Mouse (Mus musculus) lung, adult 18-20 months (tissue): ENCODE data around the gene Rfxank.

ENCODE experiments used
- DNase-seq, 2 experiments: peaks; one replicate each; pipeline ENCODE4 v3.0.0; 2022; ENCODE audit warnings: mixed read lengths in 2 of 2

The Rfxank gene

DNA sequence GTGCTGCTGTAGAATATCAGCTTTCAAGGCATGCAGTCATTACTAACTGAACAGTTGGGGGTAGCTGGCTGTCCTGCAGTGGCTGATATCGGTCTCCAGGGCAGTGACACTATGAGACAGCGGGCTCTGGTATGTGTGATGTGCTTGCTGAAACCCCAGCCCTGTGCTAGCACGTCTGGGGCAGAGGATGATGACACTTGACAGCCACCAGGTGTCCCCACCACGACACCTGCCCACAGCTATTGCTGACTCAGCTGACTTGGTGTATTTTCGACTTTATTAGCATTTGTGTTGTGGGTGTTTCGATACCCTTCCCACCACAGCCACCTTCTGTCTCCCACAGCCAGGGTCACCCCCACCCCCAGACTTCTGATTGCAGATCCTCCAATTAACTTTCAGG, 34.4 kb downstream of the Rfxank start:
- DNase-seq: peak in 1 of 2 experiments; percentile 23

DNA sequence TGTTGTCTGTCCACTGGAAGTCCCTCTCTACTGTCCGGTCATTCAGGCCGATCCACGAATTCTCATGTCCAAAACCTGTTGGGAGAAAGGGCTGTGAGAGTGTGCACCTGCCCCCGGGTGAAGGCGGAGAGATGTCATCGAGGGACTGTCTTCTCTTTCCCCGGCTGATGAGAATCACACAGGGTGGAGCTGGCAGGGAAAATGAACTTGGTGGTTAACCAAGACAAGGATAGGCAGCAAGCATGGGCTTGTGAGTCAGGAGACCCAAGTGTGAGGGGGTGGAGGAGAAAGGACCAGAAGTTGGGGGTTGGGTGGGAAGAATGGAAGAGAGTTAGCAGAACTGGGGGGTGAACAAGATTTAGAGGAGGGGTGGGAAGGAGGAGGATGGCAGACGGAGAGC, 38.7 kb downstream of the Rfxank start:
- DNase-seq: no peak

DNA sequence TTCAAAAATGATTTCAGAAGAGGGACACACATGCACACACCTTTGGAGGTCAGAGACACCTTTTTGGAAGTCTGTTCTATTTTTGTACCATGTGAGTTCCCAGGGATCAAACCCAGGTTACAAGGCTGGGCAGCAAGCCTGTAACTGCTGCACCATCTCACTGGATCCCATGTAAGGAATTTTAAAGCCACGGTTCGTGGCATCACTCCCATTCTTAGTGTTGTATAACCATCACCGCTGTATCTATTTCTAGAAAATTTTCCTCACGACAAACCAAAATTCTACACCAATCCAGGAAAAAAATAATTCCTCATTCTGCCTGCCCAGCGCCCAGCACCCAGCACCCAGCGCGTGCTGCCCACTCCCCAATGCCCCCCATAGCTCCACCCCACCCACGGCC, 39.7 kb downstream of the Rfxank start:
- DNase-seq: no peak

DNA sequence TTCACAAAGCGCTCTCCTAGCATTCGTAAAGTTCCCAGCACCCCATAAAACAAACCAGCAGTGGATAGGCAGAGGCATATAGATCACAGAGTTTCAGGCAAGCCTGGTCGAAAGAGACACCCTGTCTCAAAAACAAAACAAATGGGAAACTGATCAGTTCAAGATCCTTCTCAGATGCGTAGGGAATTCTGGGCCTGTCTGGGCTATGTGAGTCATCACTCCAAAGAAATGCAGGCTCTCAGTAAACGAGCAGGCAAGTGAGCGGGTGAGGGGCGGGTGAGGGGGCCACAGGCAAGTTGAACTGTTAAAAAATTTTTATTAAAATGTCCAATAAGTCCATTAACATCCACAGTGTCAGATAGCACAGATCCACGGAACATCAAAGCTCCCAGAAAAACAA, 46.2 kb downstream of the Rfxank start:
- DNase-seq: no peak

- DNase-seq: no peak
These were observed 49.5 kb downstream of the Rfxank start for GRCm38 (mm10) chr8:70089296-70089960.

GRCm38 (mm10) chr8:70087836-70088650, 50.9 kb downstream of the Rfxank start:
- peak in 1 of 2 experiments; percentile 14 for DNase-seq

DNA sequence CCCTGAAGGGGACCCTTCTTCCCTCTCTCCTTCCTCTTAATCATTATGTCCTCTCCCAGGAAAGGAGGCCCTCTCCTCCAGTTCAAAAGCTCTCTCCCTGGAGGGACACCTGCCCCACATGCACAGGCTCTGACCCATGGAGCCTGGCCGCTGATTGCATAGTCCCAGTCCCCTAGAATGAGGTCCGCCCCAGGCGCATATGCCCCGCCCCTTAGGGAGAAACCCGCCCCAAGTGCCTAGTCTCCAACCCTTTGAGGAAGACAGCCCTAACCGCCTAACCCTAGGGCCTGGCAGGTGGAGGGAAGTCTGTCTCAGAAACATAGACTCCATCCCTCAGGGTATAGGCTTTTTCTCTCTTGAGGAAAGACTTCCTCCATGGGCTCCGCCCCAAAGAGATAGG, 51.7 kb downstream of the Rfxank start:
- DNase-seq: no peak

DNA sequence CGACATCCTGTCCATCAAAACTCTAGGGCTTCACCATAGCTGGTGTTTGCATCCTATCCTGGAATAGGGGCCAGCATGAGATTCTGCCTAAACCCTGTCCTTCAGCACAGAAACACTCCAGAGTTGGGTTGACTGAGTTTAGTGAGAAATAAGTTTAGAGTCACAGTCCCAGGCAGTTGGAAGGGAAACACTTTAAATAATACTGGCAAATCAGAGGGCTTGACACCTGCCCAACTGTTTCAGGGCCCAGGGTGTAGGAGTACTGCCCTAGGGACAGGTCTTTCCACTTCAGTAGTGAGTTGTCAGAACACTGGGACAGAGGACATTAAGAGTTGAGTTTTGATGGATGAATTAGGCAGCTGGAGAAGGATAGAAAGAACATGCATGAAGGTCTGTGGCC, 52.8 kb downstream of the Rfxank start:
- no peak for DNase-seq

- no peak for DNase-seq
These were observed 54.5 kb downstream of the Rfxank start for GRCm38 (mm10) chr8:70084191-70085065.

DNA sequence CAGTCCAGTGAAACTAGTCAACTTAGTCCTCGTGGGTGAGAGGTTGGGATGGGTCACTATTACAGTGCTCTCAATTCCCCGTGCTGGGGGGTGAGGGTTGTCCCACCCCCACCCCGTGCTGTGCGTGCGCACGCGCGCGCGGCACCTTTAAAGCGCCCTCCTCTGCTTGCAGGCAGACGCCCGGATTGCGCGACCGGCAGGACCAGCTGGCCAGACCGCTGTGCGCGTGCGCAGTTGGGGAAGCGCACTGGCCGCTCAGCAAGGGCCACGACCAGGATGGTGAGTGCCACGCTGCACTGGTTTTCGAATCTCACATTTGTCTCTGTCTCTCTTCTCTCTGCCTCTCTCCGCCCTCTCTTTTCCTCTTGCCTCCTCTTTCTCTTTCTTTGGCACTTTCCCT, 55.7 kb downstream of the Rfxank start, which contains the start of gene Hapln4:
Hapln4 (plus strand) TSS at position 173 of the 400 bp plus-strand sequence.
- DNase-seq: peak; percentile 35 to 54

- no peak for DNase-seq
These were observed 57.0 kb downstream of the Rfxank start for GRCm38 (mm10) chr8:70081976-70082375.
